Mouse (Mus musculus): ENCODE data around the gene Olfr1402.

DNA sequence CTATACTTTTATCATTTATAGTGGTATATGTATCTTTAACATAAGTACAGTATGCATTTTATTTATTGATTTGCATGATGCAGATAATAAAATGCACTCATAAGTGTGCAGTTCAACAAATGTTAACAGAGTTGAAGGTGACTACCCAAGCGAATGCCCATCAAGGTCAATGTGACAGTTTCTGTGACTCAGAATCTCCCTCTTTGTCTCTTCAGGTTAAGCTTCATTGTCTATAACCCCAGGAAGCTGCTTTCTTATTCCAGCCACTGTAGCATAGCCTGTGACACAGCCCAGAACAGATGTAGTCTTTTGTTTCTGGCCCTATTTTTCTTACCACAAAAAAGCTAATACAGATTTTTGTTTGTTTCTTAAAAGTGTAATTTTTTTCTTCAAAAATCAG lies 63.4 kb downstream of the Olfr1402 start:
- TF ChIP-seq CTCF (IDR thresholded peaks at IDR 0.05; ENCODE audit: low read depth) (no peak), EP300 (IDR thresholded peaks at IDR 0.05; ENCODE audit: low read depth) (no peak)
